Mouse (Mus musculus) bone marrow macrophage, adult 2 months (primary cell): ENCODE data around the gene Hbp1.

Experiments
- CTCF ChIP-seq: IDR thresholded peaks from 2 replicates; pipeline ENCODE4 v1.5.1; 2012; ENCODE audit warnings: low read depth, mild to moderate bottlenecking, low read length, moderate library complexity
- POLR2A ChIP-seq: IDR thresholded peaks from 2 replicates; pipeline ENCODE4 v1.6.1; 2012; ENCODE audit warnings: mild to moderate bottlenecking, low read depth, low read length, borderline replicate concordance

DNA sequence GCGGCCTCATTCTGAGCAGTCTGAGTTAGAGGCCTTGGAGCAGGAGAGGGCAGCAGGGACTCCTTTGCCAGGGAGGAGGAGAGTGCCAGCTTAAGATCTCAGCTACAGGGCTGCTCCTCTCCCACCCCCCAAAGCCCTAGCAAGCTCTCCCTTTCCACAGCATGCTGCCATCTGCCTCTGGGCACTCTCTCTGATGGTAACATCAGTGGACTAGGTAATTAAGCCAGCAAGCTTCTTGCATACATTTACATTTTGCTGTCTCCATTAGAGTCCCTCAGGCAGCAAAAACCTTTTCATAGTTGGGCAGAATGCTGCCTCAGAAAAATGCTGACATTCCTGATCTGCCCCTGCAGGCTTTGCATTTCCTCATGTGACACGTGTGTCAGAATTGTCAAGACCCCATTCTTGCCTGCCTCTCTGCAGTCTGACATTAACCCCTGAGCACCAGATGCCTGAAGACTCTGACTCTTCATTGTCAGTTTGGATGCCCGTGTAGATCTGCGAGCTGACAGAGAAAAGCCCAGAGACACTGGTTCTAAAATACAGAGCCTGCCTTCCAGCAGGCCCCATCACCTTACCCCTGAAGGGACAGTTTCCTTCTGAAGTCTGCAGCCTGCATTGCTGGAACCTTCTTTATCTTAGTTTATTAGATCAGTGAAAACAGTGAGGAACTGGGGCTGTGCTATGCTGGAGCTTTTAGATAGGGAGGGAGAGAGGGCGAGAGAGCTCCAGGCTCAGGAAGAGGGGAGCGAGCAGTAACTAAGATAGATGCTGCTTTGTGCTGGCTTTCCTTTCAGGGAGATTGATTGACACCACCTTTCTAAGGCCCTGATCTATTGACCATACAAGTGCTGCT is 44.4 kb downstream of the Hbp1 start:
- TF ChIP-seq POLR2A (no peak), CTCF (no peak)
